Mouse (Mus musculus) midbrain, embryonic 11.5 days (tissue): ENCODE results near the gene Abhd17c. TPM values are rescaled to one million over a fixed set of nuclear protein-coding genes. Genes with fewer than 3 reads are reported as not detected.

ENCODE experiments used
- ATAC-seq: fragments of 200-750 bp; cut with Nextera tagmentation; 2 replicates; pipeline ENCODE4 v1.8.0; 2017; ENCODE audit warnings: moderate TSS enrichment, moderate library complexity; ENCODE audit not compliant: low FRiP score
- DNase-seq: peaks from one replicate; pipeline ENCODE4 v3.0.0; 2015; ENCODE audit warnings: low spot score; ENCODE audit errors: missing footprints
- H3K27ac ChIP-seq: fragments of 300-500 bp; sonication (generic); 2 replicates; pipeline ENCODE4 v1.5.1; 2014; ENCODE audit warnings: low read depth, low read length
- H3K27me3 ChIP-seq: fragments of 300-500 bp; sonication (generic); 2 replicates; pipeline ENCODE4 v1.6.1; 2014; ENCODE audit warnings: mild to moderate bottlenecking, low read length, moderate library complexity, mixed read lengths; ENCODE audit not compliant: control insufficient read depth, insufficient read depth
- H3K36me3 ChIP-seq: fragments of 300-500 bp; sonication (generic); 2 replicates; pipeline ENCODE4 v1.6.1; 2014; ENCODE audit warnings: mild to moderate bottlenecking, low read length, moderate library complexity, mixed read lengths; ENCODE audit not compliant: control insufficient read depth, insufficient read depth
- H3K4me1 ChIP-seq: fragments of 300-500 bp; sonication (generic); 2 replicates; pipeline ENCODE4 v1.6.1; 2014; ENCODE audit warnings: low read length; ENCODE audit not compliant: control insufficient read depth, insufficient read depth
- H3K4me2 ChIP-seq: fragments of 300-500 bp; sonication (generic); 2 replicates; pipeline ENCODE4 v1.6.1; 2014; ENCODE audit warnings: mild to moderate bottlenecking, moderate library complexity
- H3K4me3 ChIP-seq: fragments of 300-500 bp; sonication (generic); 2 replicates; pipeline ENCODE4 v1.5.1; 2014; ENCODE audit warnings: low read depth, low read length
- H3K9ac ChIP-seq: fragments of 300-500 bp; sonication (generic); 2 replicates; pipeline ENCODE4 v1.6.1; 2014; ENCODE audit warnings: low read length
- H3K9me3 ChIP-seq: fragments of 300-500 bp; sonication (generic); 2 replicates; pipeline ENCODE4 v1.6.1; 2016; ENCODE audit warnings: low read length; ENCODE audit not compliant: control insufficient read depth
- WGBS: fragments of 180-500 bp; shearing (Covaris S2); extraction: QIAGEN DNeasy Blood & Tissue Kit; methylation state at CpG from one replicate; pipeline ENCODE4 v1.1.7; 2014; 5-methylcytosine and 5-hydroxymethylcytosine counted together
- polyA plus RNA-seq: library from polyadenylated mRNA; unstranded; fragments of >200 nt; fragmentation: Nextera tagmentation; extraction: Ambion mirVana; gene quantifications from 2 replicates; pipeline ENCODE4 v1.2.1, GENCODE M21; 2014

The Abhd17c gene
- polyA plus RNA-seq, 1 experiment from 2014 or later: 57.2 TPM

GRCm38 (mm10) chr7:84163585-84163984, 11.9 kb upstream of the Abhd17c start:
- Histone ChIP-seq H3K36me3 (no peaks in the 10 kb centered on the region), H3K27me3 (no peaks in the 10 kb centered on the region), H3K27ac (no peak overlapping the region), H3K4me2 (no peak overlapping the region), H3K4me1 (no peaks in the 10 kb centered on the region), H3K4me3 (no peak overlapping the region), H3K9me3 (no peaks in the 10 kb centered on the region), H3K9ac (no peak overlapping the region)
- DNase-seq (no peak), ATAC-seq (no peak)
- WGBS: 82% methylated on average over 4 of the region's 4 CpGs

- WGBS: 88% methylated on average over 2 of the region's 2 CpGs
- Histone ChIP-seq H3K36me3 (no peaks in the 10 kb centered on the region), H3K9ac (no peak overlapping the region), H3K27ac (no peak overlapping the region), H3K27me3 (no peaks in the 10 kb centered on the region), H3K4me3 (no peak overlapping the region), H3K4me1 (no peaks in the 10 kb centered on the region), H3K4me2 (no peak overlapping the region), H3K9me3 (no peaks in the 10 kb centered on the region)
- DNase-seq (no peak), ATAC-seq (no peak)
These were observed 7.7 kb upstream of the Abhd17c start for GRCm38 (mm10) chr7:84159414-84159813.

GRCm38 (mm10) chr7:84153821-84154220, 2.1 kb upstream of the Abhd17c start:
- Histone ChIP-seq H3K36me3 (no peaks in the 10 kb centered on the region), H3K4me1 (peaks cover 13% of the 10 kb centered on the region), H3K27me3 (no peaks in the 10 kb centered on the region), H3K4me2 (no peak overlapping the region), H3K27ac (no peak overlapping the region), H3K4me3 (no peak overlapping the region), H3K9ac (no peak overlapping the region), H3K9me3 (no peaks in the 10 kb centered on the region)
- DNase-seq: no peak
- WGBS: 94% methylated on average over 4 of the region's 4 CpGs
- ATAC-seq: no peak

GRCm38 (mm10) chr7:84152821-84153220, 1.1 kb upstream of the Abhd17c start:
- DNase-seq (no peak), ATAC-seq (no peak)
- Histone ChIP-seq H3K27me3 (no peaks in the 10 kb centered on the region), H3K4me2 (no peak overlapping the region), H3K9ac (no peak overlapping the region), H3K27ac (no peak overlapping the region), H3K4me3 (no peak overlapping the region), H3K9me3 (no peaks in the 10 kb centered on the region), H3K36me3 (0 out of 2 replicates have a peak, but pooled peaks cover 3% of the 10 kb centered on the region), H3K4me1 (peaks cover 13% of the 10 kb centered on the region)
- 83% methylated on average over 4 of the region's 4 CpGs for WGBS

GRCm38 (mm10) chr7:84152374-84152773, 681 bp upstream of the Abhd17c start:
- peak; percentile 87 for DNase-seq
- H3K4me1 ChIP-seq: peaks cover 13% of the 10 kb centered on the region
- 58% methylated on average over 6 of the region's 6 CpGs for WGBS

GRCm38 (mm10) chr7:84151960-84152334, 254 bp upstream of the Abhd17c start:
- Histone ChIP-seq H3K9me3 (no peaks in the 10 kb centered on the region), H3K36me3 (0 out of 2 replicates have a peak, but pooled peaks cover 3% of the 10 kb centered on the region), H3K9ac (peak overlapping the region; percentile 97), H3K27me3 (no peaks in the 10 kb centered on the region), H3K4me3 (peak overlapping the region; percentile 77), H3K4me1 (peaks cover 13% of the 10 kb centered on the region), H3K4me2 (peak overlapping the region; percentile 90), H3K27ac (peak overlapping the region; percentile 83)
- WGBS: under 1% methylated on average over 28 of the region's 55 CpGs
- DNase-seq (peak; percentile 99), ATAC-seq (peak; percentile 97)

More at GRCm38 (mm10) chr7:84152374-84152773, 681 bp upstream of the Abhd17c start:
- no peaks in the 10 kb centered on the region for H3K9me3 ChIP-seq
- peak overlapping the region; percentile 90 for H3K4me2 ChIP-seq
- H3K36me3 ChIP-seq: 0 out of 2 replicates have a peak, but pooled peaks cover 3% of the 10 kb centered on the region
- H3K27me3 ChIP-seq: no peaks in the 10 kb centered on the region
- peak; percentile 33 for ATAC-seq
- H3K4me3 ChIP-seq: peak overlapping the region; percentile 77
- H3K9ac ChIP-seq: no peak overlapping the region
- peak overlapping the region; percentile 83; the same call in 1 of the 2 replicates for H3K27ac ChIP-seq

- Histone ChIP-seq H3K36me3 (0 out of 2 replicates have a peak, but pooled peaks cover 3% of the 10 kb centered on the region), H3K9me3 (no peaks in the 10 kb centered on the region), H3K9ac (peak overlapping the region; percentile 97), H3K27ac (no peak overlapping the region; the same call in 1 of the 2 replicates), H3K4me3 (peak overlapping the region; percentile 77), H3K4me1 (peaks cover 13% of the 10 kb centered on the region), H3K4me2 (peak overlapping the region; percentile 90), H3K27me3 (no peaks in the 10 kb centered on the region)
- WGBS: 12% methylated on average over 13 of the region's 13 CpGs
- DNase-seq (peak; percentile 86), ATAC-seq (no peak)
These were observed 1.2 kb downstream of the Abhd17c start for GRCm38 (mm10) chr7:84150361-84151000.

- peak overlapping the region; percentile 77 for H3K4me3 ChIP-seq
- 75% methylated on average over 4 of the region's 4 CpGs for WGBS
These were observed 1.9 kb downstream of the Abhd17c start for GRCm38 (mm10) chr7:84149821-84150220.

GRCm38 (mm10) chr7:84148896-84149295, 2.8 kb downstream of the Abhd17c start:
- Histone ChIP-seq H3K9ac (no peak overlapping the region), H3K27ac (no peak overlapping the region), H3K9me3 (no peaks in the 10 kb centered on the region), H3K4me1 (peaks cover 14% of the 10 kb centered on the region), H3K27me3 (no peaks in the 10 kb centered on the region), H3K36me3 (0 out of 2 replicates have a peak, but pooled peaks cover 3% of the 10 kb centered on the region), H3K4me2 (no peak overlapping the region), H3K4me3 (no peak overlapping the region)
- ATAC-seq (no peak), DNase-seq (no peak)
- 95% methylated on average over 3 of the region's 3 CpGs for WGBS

More at GRCm38 (mm10) chr7:84149821-84150220, 1.9 kb downstream of the Abhd17c start:
- no peak overlapping the region for H3K27ac ChIP-seq
- H3K36me3 ChIP-seq: 0 out of 2 replicates have a peak, but pooled peaks cover 3% of the 10 kb centered on the region
- H3K27me3 ChIP-seq: no peaks in the 10 kb centered on the region
- peak overlapping the region; percentile 90 for H3K4me2 ChIP-seq
- no peak overlapping the region for H3K9ac ChIP-seq
- H3K4me1 ChIP-seq: peaks cover 13% of the 10 kb centered on the region
- ATAC-seq (no peak), DNase-seq (no peak)
- no peaks in the 10 kb centered on the region for H3K9me3 ChIP-seq
